Mouse (Mus musculus) lung, embryonic 16.5 days (tissue): ENCODE measurements around the gene Emx2. TPM values are rescaled to one million over a fixed set of nuclear protein-coding genes. Genes with fewer than 3 reads are reported as not detected.

Experiments
- ATAC-seq: fragments of 200-750 bp; cut with Nextera tagmentation; 2 replicates; pipeline ENCODE4 v1.8.0; 2017; ENCODE audit warnings: low read depth, mild to moderate bottlenecking, moderate library complexity
- H3K27ac ChIP-seq: fragments of 300-500 bp; sonication (generic); 2 replicates; pipeline ENCODE4 v1.5.1; 2014; ENCODE audit warnings: mild to moderate bottlenecking, control low read depth, low read length
- H3K27me3 ChIP-seq: fragments of 300-500 bp; sonication (generic); 2 replicates; pipeline ENCODE4 v1.6.1; 2014; ENCODE audit warnings: low read depth, low read length, mixed read lengths; ENCODE audit not compliant: control insufficient read depth, insufficient read depth
- H3K36me3 ChIP-seq: fragments of 300-500 bp; sonication (generic); 2 replicates; pipeline ENCODE4 v1.6.1; 2014; ENCODE audit warnings: low read length; ENCODE audit not compliant: control insufficient read depth, insufficient read depth
- H3K4me1 ChIP-seq: fragments of 300-500 bp; sonication (generic); replicated peaks from 2 replicates; pipeline ENCODE4 v1.6.1; 2014; ENCODE audit warnings: low read length, mixed read lengths; ENCODE audit not compliant: control insufficient read depth, insufficient read depth
- H3K4me2 ChIP-seq: fragments of 300-500 bp; sonication (generic); 2 replicates; pipeline ENCODE4 v1.6.1; 2014; ENCODE audit warnings: low read depth, low read length, control low read depth
- H3K4me3 ChIP-seq: fragments of 300-500 bp; sonication (generic); 2 replicates; pipeline ENCODE4 v1.5.1; 2014; ENCODE audit warnings: mild to moderate bottlenecking, low read length, control low read depth
- H3K9ac ChIP-seq: fragments of 300-500 bp; sonication (generic); 2 replicates; pipeline ENCODE4 v1.6.1; 2014; ENCODE audit warnings: low read length, control low read depth
- H3K9me3 ChIP-seq: fragments of 300-500 bp; sonication (generic); 2 replicates; pipeline ENCODE4 v1.6.1; 2016; ENCODE audit warnings: low read length; ENCODE audit not compliant: control insufficient read depth
- WGBS: fragments of 180-500 bp; shearing (Covaris S2); extraction: QIAGEN DNeasy Blood & Tissue Kit; methylation state at CpG from one replicate; pipeline ENCODE4 v1.1.7; 2014; 5-methylcytosine and 5-hydroxymethylcytosine counted together
- polyA plus RNA-seq: library from polyadenylated mRNA; unstranded; fragments of >200 nt; fragmentation: Nextera tagmentation; extraction: Ambion mirVana; gene quantifications from 2 replicates; pipeline ENCODE4 v1.2.1, GENCODE M21; 2015

Emx2 gene
- polyA plus RNA-seq, 1 experiment from 2014 or later, result not detected

- no peak for ATAC-seq
- H3K9ac ChIP-seq, result no peak overlapping the region
- H3K9me3 ChIP-seq, result no peaks in the 10 kb centered on the region
- no peak overlapping the region for H3K4me2 ChIP-seq
- no peak overlapping the region for H3K4me3 ChIP-seq
- no peak overlapping the region for H3K27ac ChIP-seq
- 88% methylated on average over 1 of the region's 1 CpGs for WGBS
- no peaks in the 10 kb centered on the region for H3K27me3 ChIP-seq
- H3K4me1 ChIP-seq, result no peaks in the 10 kb centered on the region
- no peaks in the 10 kb centered on the region for H3K36me3 ChIP-seq
These were observed 34.1 kb downstream of the Emx2 start for GRCm38 (mm10) chr19:59492258-59492657.

GRCm38 (mm10) chr19:59496832-59497231 lies 38.7 kb downstream of the Emx2 start:
- H3K4me3 ChIP-seq, result no peak overlapping the region
- no peaks in the 10 kb centered on the region for H3K9me3 ChIP-seq
- ATAC-seq, result no peak
- H3K27me3 ChIP-seq, result no peaks in the 10 kb centered on the region
- no peaks in the 10 kb centered on the region for H3K4me1 ChIP-seq
- H3K27ac ChIP-seq, result no peak overlapping the region
- H3K4me2 ChIP-seq, result no peak overlapping the region
- H3K9ac ChIP-seq, result no peak overlapping the region
- WGBS, result 61% methylated on average over 4 of the region's 4 CpGs
- no peaks in the 10 kb centered on the region for H3K36me3 ChIP-seq

DNA sequence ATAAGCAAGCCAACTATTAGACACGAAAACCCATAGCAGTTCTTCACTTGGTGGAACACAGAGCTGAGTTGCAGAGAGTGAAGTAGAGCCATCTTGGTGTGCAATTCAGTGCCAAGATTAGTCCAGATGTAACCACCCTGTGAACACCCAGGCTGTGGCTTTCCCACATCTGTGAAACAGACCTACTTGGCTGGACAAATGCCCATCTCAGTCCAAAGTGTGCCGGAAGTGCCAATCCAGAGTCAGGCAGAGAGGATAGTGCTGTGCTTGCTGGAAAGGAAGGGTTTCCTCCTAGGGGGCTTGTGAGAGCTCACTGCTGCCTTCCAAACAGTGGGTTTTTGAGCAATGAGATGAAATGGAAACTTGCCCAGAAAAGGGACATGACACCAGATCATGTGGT lies 50.7 kb downstream of the Emx2 start:
- H3K4me3 ChIP-seq, result no peak overlapping the region
- H3K4me1 ChIP-seq, result no peaks in the 10 kb centered on the region
- H3K27ac ChIP-seq, result no peak overlapping the region
- WGBS, result 88% methylated on average over 2 of the region's 2 CpGs
- H3K36me3 ChIP-seq, result no peaks in the 10 kb centered on the region
- H3K9me3 ChIP-seq, result no peaks in the 10 kb centered on the region
- no peaks in the 10 kb centered on the region for H3K27me3 ChIP-seq
- no peak overlapping the region for H3K4me2 ChIP-seq
- H3K9ac ChIP-seq, result no peak overlapping the region
- no peak for ATAC-seq

DNA sequence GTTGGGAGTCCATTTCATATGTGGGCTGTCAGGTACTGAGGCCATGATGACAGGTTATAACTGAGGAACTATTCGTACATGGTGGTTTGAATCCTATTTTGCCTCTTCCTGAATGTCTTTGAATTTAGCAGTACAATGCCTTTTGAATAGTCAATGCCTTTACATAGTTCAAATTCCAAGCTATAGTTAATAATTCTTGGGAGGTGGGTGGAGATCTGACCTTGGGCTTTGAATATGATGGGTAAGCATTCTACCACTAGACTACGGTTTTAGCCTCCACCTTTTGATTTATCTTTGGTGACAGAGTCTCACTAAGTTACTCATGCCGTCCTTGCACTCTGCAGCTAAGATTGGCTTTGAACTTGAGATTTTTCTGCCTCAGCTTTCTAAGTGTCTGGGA lies 55.0 kb downstream of the Emx2 start:
- Histone ChIP-seq H3K27me3 (no peaks in the 10 kb centered on the region), H3K27ac (no peak overlapping the region), H3K4me2 (no peak overlapping the region), H3K4me1 (no peaks in the 10 kb centered on the region), H3K9me3 (no peaks in the 10 kb centered on the region), H3K36me3 (no peaks in the 10 kb centered on the region), H3K4me3 (no peak overlapping the region), H3K9ac (no peak overlapping the region)
- ATAC-seq, result no peak
- whole genome bisulfite sequencing, result 63% methylated on average over 3 of the region's 3 CpGs

Other genes starting within 250 kb of the Emx2 start
- not detected in 2 replicates for gene Kcnk18, start 239.2 kb upstream of the Emx2 start, polyA plus RNA-seq
- 5.7 and 5.9 TPM in 2 replicates for gene Slc18a2, start 197.5 kb upstream of the Emx2 start, polyA plus RNA-seq
- 13.2 and 35.7 TPM in 2 replicates for gene Rps12-ps3, start 136.1 kb upstream of the Emx2 start, polyA plus RNA-seq
- gene Pdzd8, start 112.6 kb upstream of the Emx2 start, polyA plus RNA-seq, result 7.2 and 7.5 TPM in 2 replicates